Mouse (Mus musculus) embryonic facial prominence, embryonic 11.5 days (tissue): Measurements from ENCODE around the gene Grin3b. TPM values are rescaled to one million over a fixed set of nuclear protein-coding genes. Genes with fewer than 3 reads are reported as not detected.

Experiments used
- ATAC-seq: fragments of 200-750 bp; cut with Nextera tagmentation; replicated peaks from 2 replicates; pipeline ENCODE4 v1.8.0; 2017; ENCODE audit warnings: low read depth; ENCODE audit not compliant: insufficient number of reproducible peaks, low FRiP score, low TSS enrichment
- DNase-seq: peaks from one replicate; pipeline ENCODE4 v3.0.0-alpha.2; 2015; ENCODE audit warnings: low spot score
- H3K27ac ChIP-seq: fragments of 300-500 bp; sonication (generic); replicated peaks from 2 replicates; pipeline ENCODE4 v1.5.1; 2014; ENCODE audit warnings: mild to moderate bottlenecking, low read depth, low read length, control low read depth
- H3K27me3 ChIP-seq: fragments of 300-500 bp; sonication (generic); 2 replicates; pipeline ENCODE4 v1.6.1; 2014; ENCODE audit warnings: mild to moderate bottlenecking, low read length, moderate library complexity, mixed read lengths; ENCODE audit not compliant: control insufficient read depth, insufficient read depth
- H3K36me3 ChIP-seq: fragments of 300-500 bp; sonication (generic); replicated peaks from 2 replicates; pipeline ENCODE4 v1.6.1; 2014; ENCODE audit warnings: low read depth, mild to moderate bottlenecking, low read length, moderate library complexity, mixed read lengths; ENCODE audit not compliant: control insufficient read depth, insufficient read depth
- H3K4me1 ChIP-seq: fragments of 300-500 bp; sonication (generic); 2 replicates; pipeline ENCODE4 v1.6.1; 2014; ENCODE audit warnings: low read length, mixed read lengths; ENCODE audit not compliant: control insufficient read depth, insufficient read depth
- H3K4me2 ChIP-seq: fragments of 300-500 bp; sonication (generic); 2 replicates; pipeline ENCODE4 v1.6.1; 2014; ENCODE audit warnings: low read depth, mild to moderate bottlenecking, control low read depth, low read length, moderate library complexity
- H3K4me3 ChIP-seq: fragments of 300-500 bp; sonication (generic); 2 replicates; pipeline ENCODE4 v1.5.1; 2014; ENCODE audit warnings: low read depth, low read length, control low read depth
- H3K9ac ChIP-seq: fragments of 300-500 bp; sonication (generic); replicated peaks from 2 replicates; pipeline ENCODE4 v1.6.1; 2014; ENCODE audit warnings: mild to moderate bottlenecking, control low read depth, low read length
- H3K9me3 ChIP-seq: fragments of 300-500 bp; sonication (generic); replicated peaks from 2 replicates; pipeline ENCODE4 v1.6.1; 2016; ENCODE audit warnings: mild to moderate bottlenecking, low read length, inconsistent platforms, mixed read lengths; ENCODE audit not compliant: control insufficient read depth
- WGBS: fragments of 180-500 bp; shearing (Covaris S2); extraction: QIAGEN DNeasy Blood & Tissue Kit; methylation state at CpG from one replicate; pipeline ENCODE4 v1.1.7; 2014; 5-methylcytosine and 5-hydroxymethylcytosine counted together
- polyA plus RNA-seq: library from polyadenylated mRNA; unstranded; fragments of >200 nt; fragmentation: Nextera tagmentation; extraction: Ambion mirVana; gene quantifications from 2 replicates; pipeline ENCODE4 v1.2.1, GENCODE M21; 2014

Gene Grin3b
- polyA plus RNA-seq, 1 experiment from 2014 or later = 0.21 TPM

GRCm38 (mm10) chr10:80019471-80020131, 49.1 kb downstream of the Grin3b start:
- H3K4me1 ChIP-seq = peaks cover 4% of the 10 kb centered on the region
- no peaks in the 10 kb centered on the region for H3K36me3 ChIP-seq
- DNase-seq (peak; percentile 66), ATAC-seq (peak; percentile 51; the same call in 1 of the 2 replicates)
- H3K4me2 ChIP-seq = peak overlapping the region; percentile 32
- peak overlapping the region; percentile 9 for H3K4me3 ChIP-seq
- H3K9me3 ChIP-seq = no peaks in the 10 kb centered on the region
- peaks cover 9% of the 10 kb centered on the region for H3K27me3 ChIP-seq
- 4% methylated on average over 20 of the region's 20 CpGs for WGBS
- H3K27ac ChIP-seq = no peak overlapping the region
- peak overlapping the region; percentile 47 for H3K9ac ChIP-seq

DNA sequence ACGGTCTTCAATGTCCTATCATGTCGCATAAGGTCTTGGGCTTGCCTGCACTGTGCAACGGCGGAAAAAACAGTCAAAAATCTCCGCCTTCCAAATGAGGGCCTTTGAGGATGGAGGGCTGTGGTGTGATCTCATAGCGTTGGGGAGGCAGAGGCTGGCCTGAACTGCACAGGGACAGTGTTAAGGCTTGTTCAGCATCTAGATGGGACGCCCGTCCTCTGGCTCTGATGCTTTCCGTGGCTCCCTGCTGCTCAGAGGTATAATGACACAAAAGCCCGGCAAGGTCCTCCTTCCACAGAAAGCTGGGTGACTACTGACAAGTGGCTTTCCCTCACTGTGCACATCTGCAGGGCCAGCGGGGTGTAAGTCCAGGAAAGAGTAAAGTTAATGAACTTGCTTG, 49.7 kb downstream of the Grin3b start:
- peaks cover 4% of the 10 kb centered on the region for H3K4me1 ChIP-seq
- no peak for DNase-seq
- 17% methylated on average over 11 of the region's 11 CpGs for WGBS
- H3K9me3 ChIP-seq = no peaks in the 10 kb centered on the region
- H3K4me2 ChIP-seq = peak overlapping the region; percentile 32
- H3K27ac ChIP-seq = no peak overlapping the region
- peak overlapping the region; percentile 47 for H3K9ac ChIP-seq
- H3K36me3 ChIP-seq = no peaks in the 10 kb centered on the region
- H3K4me3 ChIP-seq = peak overlapping the region; percentile 9; the same call in 1 of the 2 replicates
- H3K27me3 ChIP-seq = peaks cover 4% of the 10 kb centered on the region
- no peak for ATAC-seq

DNA sequence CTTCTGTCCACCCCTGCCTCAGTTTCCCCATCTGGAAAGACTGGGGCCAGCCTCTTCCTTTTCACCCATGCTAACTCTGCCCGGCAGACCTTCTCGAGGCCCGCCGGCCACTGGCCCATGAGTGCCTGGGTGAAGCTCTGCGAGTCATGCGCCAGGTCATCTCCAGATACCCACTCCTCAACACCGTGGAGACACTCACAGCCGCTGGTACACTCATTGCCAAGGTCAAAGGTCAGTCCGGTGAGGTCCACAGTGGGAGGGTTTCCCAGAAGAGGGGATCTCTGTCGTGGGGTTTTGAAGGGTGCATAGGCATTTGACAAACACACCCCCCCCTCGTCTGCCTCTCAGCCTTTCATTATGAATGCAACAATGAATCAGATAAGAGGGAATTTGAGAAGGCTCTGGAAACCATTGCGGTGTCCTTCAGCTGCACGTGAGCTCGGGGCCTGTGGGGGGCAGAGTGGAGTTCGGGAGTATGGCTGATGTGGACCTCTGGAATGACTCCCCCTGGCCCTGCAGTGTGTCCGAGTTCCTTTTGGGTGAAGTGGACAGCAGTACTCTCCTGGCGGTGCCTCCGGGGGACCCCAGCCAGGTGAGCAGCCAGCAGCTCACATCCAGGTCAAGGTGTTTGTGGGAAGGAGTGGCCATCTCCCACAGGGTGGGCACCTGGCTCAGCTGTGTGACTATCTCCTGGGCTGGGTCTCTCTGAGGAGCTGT, 50.2 kb downstream of the Grin3b start:
- Histone ChIP-seq H3K9me3 (no peaks in the 10 kb centered on the region), H3K4me1 (peaks cover 4% of the 10 kb centered on the region), H3K27ac (no peak overlapping the region), H3K4me3 (no peak overlapping the region), H3K36me3 (no peaks in the 10 kb centered on the region), H3K4me2 (no peak overlapping the region; the same call in 1 of the 2 replicates), H3K9ac (no peak overlapping the region), H3K27me3 (no peaks in the 10 kb centered on the region)
- no peak for ATAC-seq
- 79% methylated on average over 18 of the region's 18 CpGs for WGBS
- DNase-seq = no peak

- DNase-seq (no peak), ATAC-seq (no peak)
- 90% methylated on average over 13 of the region's 13 CpGs for WGBS
- H3K36me3 ChIP-seq = no peaks in the 10 kb centered on the region
- no peak overlapping the region for H3K9ac ChIP-seq
- no peaks in the 10 kb centered on the region for H3K27me3 ChIP-seq
- peaks cover 4% of the 10 kb centered on the region for H3K4me1 ChIP-seq
- no peak overlapping the region for H3K27ac ChIP-seq
- H3K4me2 ChIP-seq = no peak overlapping the region
- no peaks in the 10 kb centered on the region for H3K9me3 ChIP-seq
- no peak overlapping the region for H3K4me3 ChIP-seq
These were observed 50.8 kb downstream of the Grin3b start for GRCm38 (mm10) chr10:80021320-80021641.

- Histone ChIP-seq H3K9ac (no peak overlapping the region), H3K27me3 (no peaks in the 10 kb centered on the region), H3K9me3 (no peaks in the 10 kb centered on the region), H3K27ac (no peak overlapping the region), H3K4me1 (peaks cover 4% of the 10 kb centered on the region), H3K36me3 (no peaks in the 10 kb centered on the region), H3K4me3 (no peak overlapping the region), H3K4me2 (no peak overlapping the region)
- WGBS = 95% methylated on average over 12 of the region's 12 CpGs
- no peak for DNase-seq
- no peak for ATAC-seq
These were observed 51.6 kb downstream of the Grin3b start for GRCm38 (mm10) chr10:80022164-80022563.

- no peak overlapping the region for H3K4me3 ChIP-seq
- no peak for ATAC-seq
These were observed 52.3 kb downstream of the Grin3b start for GRCm38 (mm10) chr10:80022806-80023205.

DNA sequence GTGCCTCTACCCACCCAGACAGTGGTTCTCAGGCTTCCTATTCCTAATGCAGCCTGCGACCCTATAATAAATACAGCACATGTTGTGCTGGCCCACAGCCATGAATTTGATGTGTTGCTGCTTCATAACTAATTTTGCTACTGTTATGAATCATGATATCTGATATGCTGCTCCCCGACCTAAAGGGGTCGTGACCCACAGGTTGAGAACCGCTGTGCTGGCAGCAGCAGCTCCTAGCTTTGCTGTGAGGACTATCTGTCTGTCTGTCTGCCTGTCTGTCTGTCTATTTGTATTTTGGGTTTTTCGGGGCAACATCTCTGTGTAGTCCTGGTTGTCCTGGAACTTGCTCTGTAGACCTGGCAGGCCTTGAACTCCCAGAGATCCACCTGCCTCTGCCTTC, 53.2 kb downstream of the Grin3b start:
- 85% methylated on average over 5 of the region's 5 CpGs for WGBS
- DNase-seq (no peak), ATAC-seq (no peak)
- Histone ChIP-seq H3K36me3 (no peaks in the 10 kb centered on the region), H3K27ac (no peak overlapping the region), H3K4me3 (no peak overlapping the region), H3K27me3 (no peaks in the 10 kb centered on the region), H3K9me3 (no peaks in the 10 kb centered on the region), H3K9ac (no peak overlapping the region), H3K4me2 (no peak overlapping the region), H3K4me1 (peaks cover 3% of the 10 kb centered on the region)

More at GRCm38 (mm10) chr10:80022806-80023205, 52.3 kb downstream of the Grin3b start:
- Histone ChIP-seq H3K9ac (no peak overlapping the region), H3K27ac (no peak overlapping the region), H3K27me3 (no peaks in the 10 kb centered on the region), H3K4me1 (peaks cover 4% of the 10 kb centered on the region), H3K36me3 (no peaks in the 10 kb centered on the region), H3K9me3 (no peaks in the 10 kb centered on the region), H3K4me2 (no peak overlapping the region)
- 95% methylated on average over 8 of the region's 8 CpGs for WGBS
- no peak for DNase-seq
